Mouse (Mus musculus): ENCODE results near the gene Znhit6. TPM values are rescaled to one million over a fixed set of nuclear protein-coding genes. Genes with fewer than 3 reads are reported as not detected.
A peak's percentile ranks its signal among the peaks of the same experiment; 100 is the strongest.

The Znhit6 gene
- polyA plus RNA-seq, 1 experiment from 2014 or later, result 37.5 TPM

GRCm38 (mm10) chr3:145634002-145634710, 58.2 kb downstream of the Znhit6 start:
- no peak for ATAC-seq (ENCODE audit: low FRiP score)
- Histone ChIP-seq H3K9me3 (ENCODE audit: control insufficient read depth, low read length) (no peaks in the 10 kb centered on the region), H3K27me3 (ENCODE audit: control insufficient read depth, insufficient read depth, low read length) (no peaks in the 10 kb centered on the region), H3K9ac (ENCODE audit: low read length) (no peak overlapping the region), H3K4me2 (no peak overlapping the region), H3K4me3 (ENCODE audit: low read depth, low read length) (no peak overlapping the region), H3K27ac (ENCODE audit: low read depth, low read length) (no peak overlapping the region), H3K36me3 (ENCODE audit: control insufficient read depth, insufficient read depth, low read length) (no peaks in the 10 kb centered on the region), H3K4me1 (ENCODE audit: control insufficient read depth, insufficient read depth, low read length) (no peaks in the 10 kb centered on the region)
- WGBS, result 81% methylated on average over 14 of the region's 14 CpGs
- DNase-seq (ENCODE audit: low spot score, missing footprints), result no peak

DNA sequence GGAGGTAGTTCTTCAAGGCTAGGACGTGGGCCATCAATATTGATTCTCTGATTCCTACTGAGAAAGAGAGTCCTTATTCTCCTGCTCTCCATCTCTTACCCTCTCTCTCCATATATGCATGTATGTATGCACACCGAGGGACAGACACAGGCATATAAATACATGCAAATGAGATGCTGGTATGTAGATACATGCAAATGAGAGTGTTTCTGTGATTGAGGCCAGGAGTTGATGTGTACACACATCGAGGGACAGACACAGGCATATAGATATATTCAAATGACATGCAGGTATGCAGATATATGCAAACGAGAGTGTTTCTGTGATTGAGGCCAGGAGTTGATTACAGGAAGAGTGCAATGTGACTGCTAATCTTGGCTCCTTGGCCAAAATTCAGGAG, 64.2 kb downstream of the Znhit6 start:
- 84% methylated on average over 4 of the region's 4 CpGs for WGBS
- no peak for DNase-seq (ENCODE audit: low spot score, missing footprints)

DNA sequence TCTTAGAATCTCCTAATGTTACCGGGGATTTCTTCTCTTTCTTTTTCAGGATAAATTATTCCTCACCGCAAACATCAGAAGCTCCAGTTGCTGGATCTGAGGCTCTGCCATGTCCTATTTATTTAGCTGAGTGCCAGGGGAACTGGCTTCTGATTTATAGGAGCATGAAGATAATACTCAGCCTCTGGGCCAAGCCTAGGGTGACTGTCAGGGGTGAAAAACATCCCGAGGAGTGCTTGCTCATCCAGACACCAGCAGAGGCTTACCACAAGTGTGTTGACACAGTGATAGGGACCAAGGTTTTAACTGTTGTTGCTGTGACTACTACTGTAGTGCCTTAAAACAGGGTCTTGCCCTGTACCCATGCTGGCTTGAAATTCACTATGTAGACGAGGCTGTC, 64.6 kb downstream of the Znhit6 start:
- DNase-seq (ENCODE audit: low spot score, missing footprints), result no peak
- Histone ChIP-seq H3K4me3 (ENCODE audit: low read depth, low read length) (no peak overlapping the region), H3K27me3 (ENCODE audit: control insufficient read depth, insufficient read depth, low read length) (no peaks in the 10 kb centered on the region), H3K9ac (ENCODE audit: low read length) (no peak overlapping the region), H3K4me2 (no peak overlapping the region), H3K4me1 (ENCODE audit: control insufficient read depth, insufficient read depth, low read length) (peaks cover 6% of the 10 kb centered on the region), H3K27ac (ENCODE audit: low read depth, low read length) (no peak overlapping the region), H3K9me3 (ENCODE audit: control insufficient read depth, low read length) (no peaks in the 10 kb centered on the region), H3K36me3 (ENCODE audit: control insufficient read depth, insufficient read depth, low read length) (no peaks in the 10 kb centered on the region)
- no peak for ATAC-seq (ENCODE audit: low FRiP score)
- 89% methylated on average over 4 of the region's 4 CpGs for WGBS

More for the DNA sequence above, 64.2 kb downstream of the Znhit6 start:
- H3K4me3 ChIP-seq (ENCODE audit: low read depth, low read length), result no peak overlapping the region
- ATAC-seq (ENCODE audit: low FRiP score), result peak; percentile 58; the same call in 1 of the 2 replicates
- H3K36me3 ChIP-seq (ENCODE audit: control insufficient read depth, insufficient read depth, low read length), result no peaks in the 10 kb centered on the region
- no peaks in the 10 kb centered on the region for H3K27me3 ChIP-seq (ENCODE audit: control insufficient read depth, insufficient read depth, low read length)
- H3K4me1 ChIP-seq (ENCODE audit: control insufficient read depth, insufficient read depth, low read length), result peaks cover 2% of the 10 kb centered on the region; the same call in 1 of the 2 replicates
- no peak overlapping the region for H3K4me2 ChIP-seq
- no peaks in the 10 kb centered on the region for H3K9me3 ChIP-seq (ENCODE audit: control insufficient read depth, low read length)
- H3K27ac ChIP-seq (ENCODE audit: low read depth, low read length), result no peak overlapping the region
- no peak overlapping the region for H3K9ac ChIP-seq (ENCODE audit: low read length)

DNA sequence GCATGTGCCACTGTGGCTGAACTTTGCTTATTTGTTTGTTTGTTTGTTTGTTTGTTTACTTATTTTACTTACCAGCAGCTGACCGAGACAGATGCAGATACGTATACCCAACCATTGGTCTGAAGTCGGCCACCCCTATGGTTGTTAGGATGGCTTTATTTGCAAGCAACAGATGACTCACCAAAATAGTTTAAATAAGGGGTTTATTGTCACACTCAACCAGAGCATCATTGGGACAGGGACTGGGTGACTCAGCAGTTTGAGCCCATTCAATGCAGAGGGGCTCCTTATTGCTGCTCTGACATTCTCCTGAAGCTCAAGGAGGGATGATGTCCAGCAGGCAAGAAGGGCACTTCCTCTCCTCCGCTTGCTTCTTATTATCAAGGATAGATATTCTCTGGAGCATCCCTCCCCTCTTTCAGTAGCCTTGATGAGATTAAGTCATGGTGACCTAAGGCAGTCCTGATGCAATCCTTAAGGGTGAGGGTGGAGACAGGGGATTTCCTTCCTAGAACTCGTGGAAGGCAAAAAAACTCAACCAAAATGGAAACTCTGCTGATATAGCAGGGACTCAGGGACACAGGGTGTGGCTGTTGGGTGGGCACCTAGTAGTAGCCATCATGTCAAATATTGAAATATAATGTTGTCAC, 65.2 kb downstream of the Znhit6 start:
- no peak overlapping the region for H3K4me3 ChIP-seq (ENCODE audit: low read depth, low read length)
- H3K4me1 ChIP-seq (ENCODE audit: control insufficient read depth, insufficient read depth, low read length), result peaks cover 12% of the 10 kb centered on the region
- H3K9me3 ChIP-seq (ENCODE audit: control insufficient read depth, low read length), result no peaks in the 10 kb centered on the region
- no peak overlapping the region for H3K4me2 ChIP-seq
- no peak overlapping the region for H3K9ac ChIP-seq (ENCODE audit: low read length)
- H3K27ac ChIP-seq (ENCODE audit: low read depth, low read length), result no peak overlapping the region
- H3K27me3 ChIP-seq (ENCODE audit: control insufficient read depth, insufficient read depth, low read length), result no peaks in the 10 kb centered on the region
- ATAC-seq (ENCODE audit: low FRiP score) (no peak), DNase-seq (ENCODE audit: low spot score, missing footprints) (no peak)
- H3K36me3 ChIP-seq (ENCODE audit: control insufficient read depth, insufficient read depth, low read length), result no peaks in the 10 kb centered on the region
- WGBS, result 86% methylated on average over 5 of the region's 5 CpGs

DNA sequence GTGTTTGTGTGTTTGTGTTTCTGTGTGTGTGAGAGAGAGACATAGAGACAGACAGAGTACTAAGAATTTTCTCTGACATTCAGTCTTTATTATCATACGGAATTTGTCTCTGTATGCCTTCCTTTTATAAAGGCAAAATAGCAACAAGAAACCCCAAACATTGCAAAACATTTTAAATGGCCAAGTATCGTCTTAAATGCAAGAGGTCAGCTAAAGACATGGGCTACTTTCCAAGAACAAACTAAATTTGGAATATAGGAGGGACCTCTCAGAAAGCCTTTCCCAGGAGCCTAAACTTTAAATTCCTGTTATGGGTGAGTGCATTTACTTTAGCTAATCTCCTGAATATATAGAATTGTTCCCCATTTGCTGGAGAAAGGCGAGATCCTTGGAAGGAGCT, 65.9 kb downstream of the Znhit6 start:
- 75% methylated on average over 3 of the region's 3 CpGs for WGBS
- Histone ChIP-seq H3K27me3 (ENCODE audit: control insufficient read depth, insufficient read depth, low read length) (no peaks in the 10 kb centered on the region), H3K27ac (ENCODE audit: low read depth, low read length) (no peak overlapping the region), H3K4me2 (no peak overlapping the region), H3K9ac (ENCODE audit: low read length) (no peak overlapping the region), H3K4me1 (ENCODE audit: control insufficient read depth, insufficient read depth, low read length) (peaks cover 15% of the 10 kb centered on the region), H3K4me3 (ENCODE audit: low read depth, low read length) (no peak overlapping the region), H3K9me3 (ENCODE audit: control insufficient read depth, low read length) (no peaks in the 10 kb centered on the region), H3K36me3 (ENCODE audit: control insufficient read depth, insufficient read depth, low read length) (no peaks in the 10 kb centered on the region)
- DNase-seq (ENCODE audit: low spot score, missing footprints) (no peak), ATAC-seq (ENCODE audit: low FRiP score) (no peak)

DNA sequence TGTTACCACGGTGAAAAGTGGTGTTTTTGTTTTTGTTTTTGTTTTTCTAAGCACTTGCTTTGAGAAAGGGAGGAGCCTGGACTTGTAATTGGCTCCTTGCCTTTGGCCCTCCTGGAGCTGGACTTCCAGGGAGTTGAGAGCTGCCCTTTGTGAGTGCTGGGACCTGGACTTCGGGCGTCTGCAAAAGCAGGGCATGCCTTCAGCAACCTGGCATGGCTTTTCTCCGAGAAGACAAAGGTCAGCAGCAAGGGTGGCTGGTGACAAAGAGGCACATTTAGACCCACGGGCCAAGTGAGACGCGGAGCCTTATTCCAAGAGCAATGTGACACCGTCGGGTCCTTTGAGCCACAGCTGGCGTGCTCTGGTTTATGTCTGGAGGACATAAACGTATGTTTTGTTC, 66.9 kb downstream of the Znhit6 start:
- 61% methylated on average over 11 of the region's 11 CpGs for WGBS
- no peak overlapping the region for H3K4me2 ChIP-seq
- H3K9ac ChIP-seq (ENCODE audit: low read length), result no peak overlapping the region
- H3K27ac ChIP-seq (ENCODE audit: low read depth, low read length), result no peak overlapping the region
- no peak for ATAC-seq (ENCODE audit: low FRiP score)
- DNase-seq (ENCODE audit: low spot score, missing footprints), result no peak
- H3K4me3 ChIP-seq (ENCODE audit: low read depth, low read length), result no peak overlapping the region
- peaks cover 22% of the 10 kb centered on the region for H3K4me1 ChIP-seq (ENCODE audit: control insufficient read depth, insufficient read depth, low read length)
- H3K27me3 ChIP-seq (ENCODE audit: control insufficient read depth, insufficient read depth, low read length), result peaks cover 3% of the 10 kb centered on the region; the same call in 1 of the 2 replicates
- no peaks in the 10 kb centered on the region for H3K36me3 ChIP-seq (ENCODE audit: control insufficient read depth, insufficient read depth, low read length)
- no peaks in the 10 kb centered on the region for H3K9me3 ChIP-seq (ENCODE audit: control insufficient read depth, low read length)

DNA sequence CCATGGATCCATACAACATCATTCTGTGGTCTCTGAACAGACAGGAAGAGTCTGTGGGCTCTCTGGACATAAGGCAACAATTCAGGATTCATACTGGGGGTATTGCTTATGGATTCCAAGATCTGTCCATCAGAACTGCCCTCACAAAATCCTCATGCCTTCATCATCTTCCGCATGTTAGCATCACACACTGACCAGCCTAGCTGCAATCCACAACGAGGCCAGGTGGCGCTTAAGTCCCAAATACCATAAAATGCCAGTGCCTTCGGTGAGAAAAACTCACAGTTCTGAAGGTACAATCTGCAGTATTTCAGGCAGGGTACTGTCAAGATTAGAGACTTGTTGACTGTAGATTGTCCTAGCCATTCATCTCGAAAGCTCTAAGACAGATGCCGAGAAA, 69.5 kb downstream of the Znhit6 start:
- Histone ChIP-seq H3K27ac (ENCODE audit: low read depth, low read length) (no peak overlapping the region), H3K9me3 (ENCODE audit: control insufficient read depth, low read length) (no peaks in the 10 kb centered on the region), H3K4me3 (ENCODE audit: low read depth, low read length) (no peak overlapping the region), H3K27me3 (ENCODE audit: control insufficient read depth, insufficient read depth, low read length) (peaks cover 7% of the 10 kb centered on the region; the same call in 1 of the 2 replicates), H3K4me1 (ENCODE audit: control insufficient read depth, insufficient read depth, low read length) (peaks cover 40% of the 10 kb centered on the region), H3K36me3 (ENCODE audit: control insufficient read depth, insufficient read depth, low read length) (no peaks in the 10 kb centered on the region), H3K9ac (ENCODE audit: low read length) (no peak overlapping the region), H3K4me2 (no peak overlapping the region)
- 62% methylated on average over 6 of the region's 6 CpGs for whole genome bisulfite sequencing
- DNase-seq (ENCODE audit: low spot score, missing footprints) (peak; percentile 87), ATAC-seq (ENCODE audit: low FRiP score) (no peak)

DNA sequence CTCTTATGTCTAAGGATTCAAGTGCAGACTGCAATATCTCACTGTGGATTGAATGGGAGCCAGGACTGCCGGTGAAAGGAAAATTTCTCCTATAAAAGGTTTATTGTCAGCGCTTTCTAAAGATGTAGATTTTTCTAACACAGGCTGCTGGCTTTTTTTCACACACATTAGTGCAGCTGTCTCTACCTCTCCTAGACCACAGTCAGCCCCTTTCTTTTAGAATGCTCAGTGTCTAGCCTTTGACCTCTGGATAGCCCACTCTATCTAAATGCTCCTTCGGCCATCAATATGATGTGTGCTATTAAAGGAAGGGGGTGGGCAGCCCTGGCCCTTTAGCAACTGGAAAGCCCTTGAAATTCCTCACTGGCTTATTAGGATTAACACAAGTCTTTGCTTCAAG, 70.0 kb downstream of the Znhit6 start:
- H3K4me1 ChIP-seq (ENCODE audit: control insufficient read depth, insufficient read depth, low read length), result peaks cover 44% of the 10 kb centered on the region
- DNase-seq (ENCODE audit: low spot score, missing footprints) (no peak), ATAC-seq (ENCODE audit: low FRiP score) (peak; percentile 69)
- H3K27ac ChIP-seq (ENCODE audit: low read depth, low read length), result no peak overlapping the region
- H3K27me3 ChIP-seq (ENCODE audit: control insufficient read depth, insufficient read depth, low read length), result peaks cover 7% of the 10 kb centered on the region; the same call in 1 of the 2 replicates
- no peaks in the 10 kb centered on the region for H3K36me3 ChIP-seq (ENCODE audit: control insufficient read depth, insufficient read depth, low read length)
- WGBS, result 23% methylated on average over 3 of the region's 3 CpGs
- no peak overlapping the region for H3K9ac ChIP-seq (ENCODE audit: low read length)
- no peaks in the 10 kb centered on the region for H3K9me3 ChIP-seq (ENCODE audit: control insufficient read depth, low read length)
- no peak overlapping the region for H3K4me3 ChIP-seq (ENCODE audit: low read depth, low read length)
- no peak overlapping the region for H3K4me2 ChIP-seq

DNA sequence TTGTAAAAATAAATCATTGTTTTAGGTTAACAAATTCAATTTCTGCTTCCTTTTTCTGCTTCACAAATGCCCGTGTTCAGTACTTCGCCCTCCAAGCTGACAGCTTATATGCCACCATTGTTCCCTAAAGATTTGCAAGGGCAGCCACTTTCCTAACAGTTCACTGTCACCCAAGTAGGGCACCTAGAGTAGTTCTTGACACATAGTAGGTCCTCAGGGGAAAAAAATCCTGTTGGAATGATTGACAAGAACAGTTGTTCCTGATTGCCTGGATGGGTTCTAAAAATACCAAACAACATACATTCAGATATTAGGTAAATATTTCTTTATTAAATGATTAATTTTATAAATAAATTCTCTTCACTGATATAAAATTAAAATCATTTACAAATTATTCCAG, 70.7 kb downstream of the Znhit6 start:
- Histone ChIP-seq H3K4me1 (ENCODE audit: control insufficient read depth, insufficient read depth, low read length) (peaks cover 51% of the 10 kb centered on the region), H3K4me2 (no peak overlapping the region), H3K9me3 (ENCODE audit: control insufficient read depth, low read length) (no peaks in the 10 kb centered on the region), H3K27ac (ENCODE audit: low read depth, low read length) (no peak overlapping the region), H3K4me3 (ENCODE audit: low read depth, low read length) (no peak overlapping the region), H3K27me3 (ENCODE audit: control insufficient read depth, insufficient read depth, low read length) (peaks cover 7% of the 10 kb centered on the region; the same call in 1 of the 2 replicates), H3K36me3 (ENCODE audit: control insufficient read depth, insufficient read depth, low read length) (no peaks in the 10 kb centered on the region), H3K9ac (ENCODE audit: low read length) (no peak overlapping the region)
- DNase-seq (ENCODE audit: low spot score, missing footprints), result no peak
- ATAC-seq (ENCODE audit: low FRiP score), result no peak
- WGBS, result 54% methylated on average over 2 of the region's 2 CpGs
